Mouse (Mus musculus): ENCODE results near the gene Gna14. TPM values are rescaled to one million over a fixed set of nuclear protein-coding genes. Genes with fewer than 3 reads are reported as not detected.

Gene Gna14
- 2.6 and 3.3 TPM in 2 replicates for polyA plus RNA-seq (2015; fragmentation: Nextera tagmentation; extraction: Ambion mirVana)

- Histone ChIP-seq H3K4me3 (replicated peaks) (peak within 1 kb of the TSS; percentile 36), H3K27me3 (replicated peaks) (peaks cover 53% of the 10 kb centered on the region), H3K9ac (replicated peaks) (peak within 1 kb of the TSS; percentile 5; the same call in 1 of the 2 replicates), H3K36me3 (no peaks in the 10 kb centered on the region), H3K27ac (replicated peaks) (no peak within 1 kb of the TSS), H3K4me1 (peaks cover 25% of the 10 kb centered on the region), H3K4me2 (peak within 1 kb of the TSS; percentile 63), H3K9me3 (replicated peaks) (no peaks in the 10 kb centered on the region)
- peak; percentile 49; the same call in 1 of the 2 replicates for ATAC-seq (ENCODE audit: low FRiP score)
- WGBS: 1% methylated on average over 27 of the region's 27 CpGs
These were observed at the start of gene Gna14 for GRCm38 (mm10) chr19:16435531-16436231. Gene Gna14, plus strand, starts transcription at chr19:16435762.

- Histone ChIP-seq H3K9me3 (replicated peaks) (no peaks in the 10 kb centered on the region), H3K27ac (replicated peaks) (no peak overlapping the region), H3K9ac (replicated peaks) (no peak overlapping the region), H3K4me1 (peaks cover 34% of the 10 kb centered on the region), H3K4me3 (replicated peaks) (no peak overlapping the region), H3K36me3 (no peaks in the 10 kb centered on the region), H3K27me3 (replicated peaks) (no peaks in the 10 kb centered on the region), H3K4me2 (no peak overlapping the region)
- whole genome bisulfite sequencing: 60% methylated on average over 6 of the region's 6 CpGs
- ATAC-seq (ENCODE audit: low FRiP score): no peak
These were observed 49.0 kb upstream of the Gna14 start for GRCm38 (mm10) chr19:16386514-16386913.

- Histone ChIP-seq H3K9ac (replicated peaks) (no peak overlapping the region), H3K36me3 (0 out of 2 replicates have a peak, but pooled peaks cover 2% of the 10 kb centered on the region), H3K27ac (replicated peaks) (no peak overlapping the region), H3K4me1 (peaks cover 10% of the 10 kb centered on the region), H3K9me3 (replicated peaks) (no peaks in the 10 kb centered on the region), H3K4me3 (replicated peaks) (no peak overlapping the region), H3K4me2 (no peak overlapping the region), H3K27me3 (replicated peaks) (no peaks in the 10 kb centered on the region)
- ATAC-seq (ENCODE audit: low FRiP score): no peak
- WGBS: 64% methylated on average over 6 of the region's 6 CpGs
These were observed 45.3 kb upstream of the Gna14 start for GRCm38 (mm10) chr19:16390192-16390795.

GRCm38 (mm10) chr19:16394381-16394780 is 41.2 kb upstream of the Gna14 start:
- Histone ChIP-seq H3K4me3 (replicated peaks) (no peak overlapping the region), H3K9ac (replicated peaks) (no peak overlapping the region), H3K27me3 (replicated peaks) (no peaks in the 10 kb centered on the region), H3K9me3 (replicated peaks) (no peaks in the 10 kb centered on the region), H3K36me3 (0 out of 2 replicates have a peak, but pooled peaks cover 2% of the 10 kb centered on the region), H3K4me1 (no peaks in the 10 kb centered on the region), H3K4me2 (no peak overlapping the region), H3K27ac (replicated peaks) (no peak overlapping the region)
- 95% methylated on average over 5 of the region's 5 CpGs for WGBS
- no peak for ATAC-seq (ENCODE audit: low FRiP score)

- no peaks in the 10 kb centered on the region for H3K9me3 ChIP-seq (replicated peaks)
- H3K27ac ChIP-seq (replicated peaks): no peak overlapping the region
- H3K4me3 ChIP-seq (replicated peaks): no peak overlapping the region
- H3K27me3 ChIP-seq (replicated peaks): no peaks in the 10 kb centered on the region
- ATAC-seq (ENCODE audit: low FRiP score): no peak
- no peaks in the 10 kb centered on the region for H3K4me1 ChIP-seq
- H3K9ac ChIP-seq (replicated peaks): no peak overlapping the region
- WGBS: 88% methylated on average over 6 of the region's 6 CpGs
- no peak overlapping the region for H3K4me2 ChIP-seq
- no peaks in the 10 kb centered on the region for H3K36me3 ChIP-seq
These were observed 32.5 kb upstream of the Gna14 start for GRCm38 (mm10) chr19:16403101-16403500.

GRCm38 (mm10) chr19:16407727-16408126 is 27.8 kb upstream of the Gna14 start:
- no peak overlapping the region for H3K27ac ChIP-seq (replicated peaks)
- H3K4me3 ChIP-seq (replicated peaks): no peak overlapping the region
- 93% methylated on average over 1 of the region's 1 CpGs for WGBS
- no peak overlapping the region for H3K4me2 ChIP-seq
- H3K4me1 ChIP-seq: no peaks in the 10 kb centered on the region
- no peaks in the 10 kb centered on the region for H3K27me3 ChIP-seq (replicated peaks)
- no peak overlapping the region for H3K9ac ChIP-seq (replicated peaks)
- H3K9me3 ChIP-seq (replicated peaks): no peaks in the 10 kb centered on the region
- ATAC-seq (ENCODE audit: low FRiP score): no peak
- no peaks in the 10 kb centered on the region for H3K36me3 ChIP-seq

GRCm38 (mm10) chr19:16411302-16411701 is 24.3 kb upstream of the Gna14 start:
- Histone ChIP-seq H3K9ac (replicated peaks) (no peak overlapping the region), H3K4me1 (no peaks in the 10 kb centered on the region), H3K4me3 (replicated peaks) (no peak overlapping the region), H3K36me3 (no peaks in the 10 kb centered on the region), H3K4me2 (no peak overlapping the region), H3K27ac (replicated peaks) (no peak overlapping the region), H3K27me3 (replicated peaks) (no peaks in the 10 kb centered on the region), H3K9me3 (replicated peaks) (no peaks in the 10 kb centered on the region)
- ATAC-seq (ENCODE audit: low FRiP score): no peak

- Histone ChIP-seq H3K27me3 (replicated peaks) (no peaks in the 10 kb centered on the region), H3K4me2 (no peak overlapping the region), H3K4me1 (no peaks in the 10 kb centered on the region), H3K36me3 (no peaks in the 10 kb centered on the region), H3K27ac (replicated peaks) (no peak overlapping the region), H3K9ac (replicated peaks) (no peak overlapping the region), H3K9me3 (replicated peaks) (no peaks in the 10 kb centered on the region), H3K4me3 (replicated peaks) (no peak overlapping the region)
- ATAC-seq (ENCODE audit: low FRiP score): no peak
- WGBS: 95% methylated on average over 5 of the region's 5 CpGs
These were observed 17.4 kb upstream of the Gna14 start for GRCm38 (mm10) chr19:16418086-16418663.

- no peaks in the 10 kb centered on the region for H3K27me3 ChIP-seq (replicated peaks)
- no peak overlapping the region for H3K4me3 ChIP-seq (replicated peaks)
- H3K9me3 ChIP-seq (replicated peaks): no peaks in the 10 kb centered on the region; the same call in none of the 2 replicates
- no peak overlapping the region for H3K4me2 ChIP-seq
- H3K36me3 ChIP-seq: no peaks in the 10 kb centered on the region
- 87% methylated on average over 2 of the region's 2 CpGs for WGBS
- H3K4me1 ChIP-seq: no peaks in the 10 kb centered on the region
- ATAC-seq (ENCODE audit: low FRiP score): no peak
- no peak overlapping the region for H3K9ac ChIP-seq (replicated peaks)
- no peak overlapping the region for H3K27ac ChIP-seq (replicated peaks)
These were observed 10.0 kb upstream of the Gna14 start for GRCm38 (mm10) chr19:16425596-16425995.

GRCm38 (mm10) chr19:16431368-16431767 is 4.2 kb upstream of the Gna14 start:
- H3K27me3 ChIP-seq (replicated peaks): peaks cover 24% of the 10 kb centered on the region
- ATAC-seq (ENCODE audit: low FRiP score): no peak
- H3K4me2 ChIP-seq: no peak overlapping the region
- H3K36me3 ChIP-seq: no peaks in the 10 kb centered on the region
- H3K27ac ChIP-seq (replicated peaks): no peak overlapping the region
- H3K9me3 ChIP-seq (replicated peaks): no peaks in the 10 kb centered on the region; the same call in none of the 2 replicates
- H3K4me3 ChIP-seq (replicated peaks): no peak overlapping the region
- WGBS: 71% methylated on average over 8 of the region's 8 CpGs
- H3K9ac ChIP-seq (replicated peaks): no peak overlapping the region
- peaks cover 15% of the 10 kb centered on the region for H3K4me1 ChIP-seq

- Histone ChIP-seq H3K4me3 (replicated peaks) (peak overlapping the region; percentile 36; the same call in 1 of the 2 replicates), H3K4me2 (peak overlapping the region; percentile 63), H3K4me1 (peaks cover 25% of the 10 kb centered on the region), H3K27me3 (replicated peaks) (peaks cover 53% of the 10 kb centered on the region), H3K9ac (replicated peaks) (no peak overlapping the region), H3K9me3 (replicated peaks) (no peaks in the 10 kb centered on the region), H3K27ac (replicated peaks) (no peak overlapping the region), H3K36me3 (no peaks in the 10 kb centered on the region)
- WGBS: 31% methylated on average over 9 of the region's 9 CpGs
- no peak for ATAC-seq (ENCODE audit: low FRiP score)
These were observed 683 bp upstream of the Gna14 start for GRCm38 (mm10) chr19:16434879-16435278.
